Mouse (Mus musculus) retina, postnatal 7 days (tissue): ENCODE measurements around the gene Pparg.

Experiments used
- DNase-seq: peaks from one replicate; pipeline ENCODE4 v3.0.0-alpha.2; 2012; ENCODE audit warnings: low read depth, low spot score

The Pparg gene

GRCm38 (mm10) chr6:115504915-115505314 is 144.2 kb downstream of the Pparg start:
- no peak for DNase-seq

GRCm38 (mm10) chr6:115506425-115506824 is 145.7 kb downstream of the Pparg start:
- DNase-seq: no peak

- no peak for DNase-seq
Measured at GRCm38 (mm10) chr6:115511447-115511846, 150.7 kb downstream of the Pparg start.

GRCm38 (mm10) chr6:115513207-115513606 is 152.5 kb downstream of the Pparg start:
- no peak for DNase-seq

- no peak for DNase-seq
Measured at GRCm38 (mm10) chr6:115517904-115518303, 157.2 kb downstream of the Pparg start.

GRCm38 (mm10) chr6:115518352-115518751 is 157.6 kb downstream of the Pparg start:
- no peak for DNase-seq

GRCm38 (mm10) chr6:115519275-115519699 is 158.5 kb downstream of the Pparg start:
- DNase-seq: no peak

GRCm38 (mm10) chr6:115521923-115522322 is 161.2 kb downstream of the Pparg start:
- no peak for DNase-seq

GRCm38 (mm10) chr6:115522691-115523146 is 162.0 kb downstream of the Pparg start:
- DNase-seq: no peak

GRCm38 (mm10) chr6:115523201-115523600 is 162.4 kb downstream of the Pparg start:
- no peak for DNase-seq

GRCm38 (mm10) chr6:115524449-115524990 is 163.8 kb downstream of the Pparg start:
- no peak for DNase-seq

GRCm38 (mm10) chr6:115527418-115527817 is 166.7 kb downstream of the Pparg start:
- DNase-seq: no peak

GRCm38 (mm10) chr6:115528372-115528771 is 167.6 kb downstream of the Pparg start:
- no peak for DNase-seq

- no peak for DNase-seq
Measured at GRCm38 (mm10) chr6:115534617-115535016, 173.9 kb downstream of the Pparg start.

GRCm38 (mm10) chr6:115536169-115536568 is 175.4 kb downstream of the Pparg start:
- no peak for DNase-seq

- DNase-seq: peak; percentile 69
Measured at GRCm38 (mm10) chr6:115538645-115539429, 178.1 kb downstream of the Pparg start.
